Mouse (Mus musculus): ENCODE measurements around the gene Slc16a4. TPM values are rescaled to one million over a fixed set of nuclear protein-coding genes. Genes with fewer than 3 reads are reported as not detected.

Gene Slc16a4
- polyA plus RNA-seq, 1 experiment = 2.8 TPM

DNA sequence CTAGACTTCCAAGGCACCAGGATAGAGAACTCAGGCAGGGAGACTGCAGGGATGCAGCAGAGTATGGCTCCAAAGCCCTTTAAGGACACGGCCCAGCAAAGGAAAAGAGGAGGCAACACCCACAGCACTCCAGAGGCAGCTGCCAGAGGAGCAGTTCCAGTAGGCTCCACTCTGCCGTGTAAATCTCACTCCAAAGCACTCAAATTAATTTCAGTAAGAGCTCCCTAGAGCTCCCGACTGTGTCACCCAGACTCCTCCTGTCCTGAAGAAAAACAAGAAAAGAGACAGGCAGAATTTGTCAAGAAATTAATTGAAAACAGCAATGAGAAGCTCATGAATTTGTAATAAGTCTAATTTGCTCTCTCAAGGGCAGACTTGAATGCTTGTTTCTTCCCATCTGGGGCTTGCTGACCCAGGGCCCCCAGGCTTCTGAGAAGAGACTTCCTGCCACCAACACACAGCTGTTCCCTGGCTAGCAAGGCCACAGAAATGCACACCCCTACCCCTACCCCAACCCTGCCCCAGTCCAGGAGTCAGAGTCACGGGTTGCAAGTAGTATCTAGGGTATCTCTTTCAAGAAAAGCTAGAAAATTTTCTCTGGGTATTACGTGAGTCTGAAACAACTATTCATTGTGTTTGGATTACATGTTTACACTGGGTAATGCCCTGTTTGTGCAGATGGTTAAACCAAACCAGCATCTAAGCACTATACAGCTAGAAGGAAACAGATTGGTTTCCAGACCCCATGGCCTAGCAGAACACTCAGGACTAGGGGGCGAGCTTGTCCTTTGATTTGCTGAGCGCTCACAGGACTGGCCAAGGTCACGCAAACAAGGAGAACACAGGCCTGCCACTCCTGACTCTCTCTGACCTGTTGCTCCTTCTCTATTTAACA is 29.8 kb upstream of the Slc16a4 start:
- no peak for TF ChIP-seq POLR2A (IDR thresholded peaks at IDR 0.05; ENCODE audit: extremely low read depth, insufficient read depth, low read length)
- TF ChIP-seq CTCF (IDR thresholded peaks at IDR 0.05; ENCODE audit: extremely low read depth, insufficient read depth, low read length) = no peak
- Histone ChIP-seq H3K4me1 (ENCODE audit: control insufficient read depth, insufficient read depth, low read length) (peaks cover 3% of the 10 kb centered on the region), H3K27ac (ENCODE audit: insufficient read depth, low read length) (peak overlapping the region; percentile 87), H3K4me3 (ENCODE audit: insufficient read depth, low read length) (no peak overlapping the region)

DNA sequence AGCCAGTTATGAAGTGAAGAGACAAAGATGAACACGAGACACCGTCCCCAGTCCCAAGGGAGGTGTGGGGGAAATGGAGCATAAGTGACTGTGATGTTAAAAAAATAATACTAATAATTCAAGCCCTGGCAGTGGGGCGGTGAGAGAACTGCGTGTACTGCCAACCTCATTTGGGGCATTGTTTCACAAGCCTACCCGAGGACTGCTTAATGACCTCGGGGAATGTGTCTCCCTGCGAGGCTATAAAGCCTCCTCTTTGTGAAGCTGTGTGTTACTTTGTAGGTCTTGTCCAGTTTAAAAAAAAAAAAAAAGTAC is 29.2 kb upstream of the Slc16a4 start:
- TF ChIP-seq POLR2A (IDR thresholded peaks at IDR 0.05; ENCODE audit: extremely low read depth, insufficient read depth, low read length) (no peak), CTCF (IDR thresholded peaks at IDR 0.05; ENCODE audit: extremely low read depth, insufficient read depth, low read length) (no peak)
- Histone ChIP-seq H3K4me3 (ENCODE audit: insufficient read depth, low read length) (no peak overlapping the region), H3K27ac (ENCODE audit: insufficient read depth, low read length) (no peak overlapping the region), H3K4me1 (ENCODE audit: control insufficient read depth, insufficient read depth, low read length) (peaks cover 3% of the 10 kb centered on the region)

DNA sequence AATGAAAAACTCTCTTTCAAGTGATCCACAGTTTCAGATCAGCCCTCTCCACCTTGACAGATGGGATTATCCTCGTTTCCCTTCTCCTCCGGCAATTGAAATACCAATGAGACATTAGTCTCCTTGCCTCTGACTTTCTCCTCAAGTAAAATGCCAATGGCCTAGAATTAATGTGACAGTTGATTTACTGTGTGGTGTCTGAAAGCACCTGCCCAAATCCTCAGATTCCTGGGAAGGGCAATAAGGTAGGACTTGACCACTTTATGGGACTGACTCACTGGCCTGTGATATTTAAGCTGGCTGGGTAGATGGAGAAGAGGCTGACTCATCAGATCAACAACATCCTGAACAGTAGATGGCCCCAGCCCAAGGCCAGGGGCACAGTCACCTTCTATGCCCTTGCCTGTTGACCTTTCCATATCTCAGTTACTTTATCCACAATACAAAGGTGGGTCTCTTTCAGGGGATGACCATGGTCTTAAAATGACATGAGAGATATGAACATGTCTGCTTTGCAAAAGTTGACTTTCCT is 24.1 kb upstream of the Slc16a4 start:
- Histone ChIP-seq H3K27ac (ENCODE audit: insufficient read depth, low read length) (no peak overlapping the region), H3K4me3 (ENCODE audit: insufficient read depth, low read length) (no peak overlapping the region), H3K4me1 (ENCODE audit: control insufficient read depth, insufficient read depth, low read length) (no peaks in the 10 kb centered on the region)
- TF ChIP-seq POLR2A (IDR thresholded peaks at IDR 0.05; ENCODE audit: extremely low read depth, insufficient read depth, low read length) (no peak), CTCF (IDR thresholded peaks at IDR 0.05; ENCODE audit: extremely low read depth, insufficient read depth, low read length) (no peak)

DNA sequence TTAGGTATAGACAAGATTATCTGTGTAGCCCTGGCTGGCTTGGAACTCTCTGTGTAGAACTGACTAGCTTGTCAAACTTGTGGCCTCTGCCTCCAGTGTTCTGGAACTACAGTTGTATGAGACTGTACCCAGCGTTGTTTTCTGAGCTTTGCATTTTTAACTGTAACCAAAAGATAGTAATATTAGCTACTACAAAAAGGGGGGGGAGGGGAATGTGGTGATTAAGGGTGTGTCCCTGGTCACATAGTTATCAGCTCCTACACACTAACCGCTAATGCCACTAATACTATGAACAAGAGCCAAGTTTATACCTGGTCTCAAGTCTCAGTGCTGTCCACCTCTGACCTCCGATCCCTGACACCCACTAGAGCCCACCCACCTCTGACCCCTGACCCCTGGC is 18.6 kb upstream of the Slc16a4 start:
- H3K4me3 ChIP-seq (ENCODE audit: insufficient read depth, low read length) = no peak overlapping the region
- no peaks in the 10 kb centered on the region for H3K4me1 ChIP-seq (ENCODE audit: control insufficient read depth, insufficient read depth, low read length)
- no peak overlapping the region for H3K27ac ChIP-seq (ENCODE audit: insufficient read depth, low read length)
- TF ChIP-seq POLR2A (IDR thresholded peaks at IDR 0.05; ENCODE audit: extremely low read depth, insufficient read depth, low read length) = no peak
- no peak for TF ChIP-seq CTCF (IDR thresholded peaks at IDR 0.05; ENCODE audit: extremely low read depth, insufficient read depth, low read length)

DNA sequence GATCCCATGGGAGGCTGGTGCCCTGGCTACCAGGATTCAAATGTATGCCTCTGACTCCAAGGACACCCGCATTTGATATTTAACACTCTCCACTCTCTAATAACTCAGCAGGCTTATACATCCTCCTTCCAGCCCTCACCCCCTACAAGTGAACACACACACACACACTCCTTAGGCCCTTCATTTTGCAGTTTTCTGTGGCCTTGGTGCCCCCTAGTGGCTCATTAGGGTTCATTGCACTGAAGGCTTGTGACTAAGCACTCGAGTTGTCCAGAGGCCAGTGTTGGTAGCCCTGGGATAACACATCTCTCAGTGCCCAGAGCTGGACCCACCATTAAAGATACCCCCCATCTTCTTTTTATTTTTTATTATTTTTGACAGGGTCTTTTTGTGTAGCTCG is 17.2 kb upstream of the Slc16a4 start:
- Histone ChIP-seq H3K4me3 (ENCODE audit: insufficient read depth, low read length) (no peak overlapping the region), H3K27ac (ENCODE audit: insufficient read depth, low read length) (no peak overlapping the region), H3K4me1 (ENCODE audit: control insufficient read depth, insufficient read depth, low read length) (no peaks in the 10 kb centered on the region)
- peak; percentile 91 for TF ChIP-seq CTCF (IDR thresholded peaks at IDR 0.05; ENCODE audit: extremely low read depth, insufficient read depth, low read length)
- no peak for TF ChIP-seq POLR2A (IDR thresholded peaks at IDR 0.05; ENCODE audit: extremely low read depth, insufficient read depth, low read length)

DNA sequence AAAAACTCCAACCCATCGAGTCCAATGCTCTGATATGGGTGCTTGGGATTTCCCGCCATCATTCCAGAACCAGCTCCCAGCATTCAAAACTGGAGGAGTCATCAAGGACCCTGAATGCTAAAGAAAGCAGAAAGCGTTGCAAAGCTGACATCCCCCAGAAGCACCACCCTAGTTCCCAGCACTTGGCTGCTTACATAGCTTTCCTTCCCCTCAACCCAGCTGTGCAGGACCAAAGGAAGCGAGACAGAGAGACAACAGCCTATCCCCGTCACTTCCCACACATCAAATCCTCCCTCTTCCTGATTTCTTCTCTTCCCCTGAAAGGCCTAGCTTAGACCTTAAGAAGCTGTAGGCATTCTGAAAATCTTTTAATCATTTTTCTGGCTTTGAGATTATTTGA is 15.7 kb upstream of the Slc16a4 start:
- Histone ChIP-seq H3K4me1 (ENCODE audit: control insufficient read depth, insufficient read depth, low read length) (no peaks in the 10 kb centered on the region), H3K4me3 (ENCODE audit: insufficient read depth, low read length) (no peak overlapping the region), H3K27ac (ENCODE audit: insufficient read depth, low read length) (no peak overlapping the region)
- TF ChIP-seq CTCF (IDR thresholded peaks at IDR 0.05; ENCODE audit: extremely low read depth, insufficient read depth, low read length) (no peak), POLR2A (IDR thresholded peaks at IDR 0.05; ENCODE audit: extremely low read depth, insufficient read depth, low read length) (no peak)

DNA sequence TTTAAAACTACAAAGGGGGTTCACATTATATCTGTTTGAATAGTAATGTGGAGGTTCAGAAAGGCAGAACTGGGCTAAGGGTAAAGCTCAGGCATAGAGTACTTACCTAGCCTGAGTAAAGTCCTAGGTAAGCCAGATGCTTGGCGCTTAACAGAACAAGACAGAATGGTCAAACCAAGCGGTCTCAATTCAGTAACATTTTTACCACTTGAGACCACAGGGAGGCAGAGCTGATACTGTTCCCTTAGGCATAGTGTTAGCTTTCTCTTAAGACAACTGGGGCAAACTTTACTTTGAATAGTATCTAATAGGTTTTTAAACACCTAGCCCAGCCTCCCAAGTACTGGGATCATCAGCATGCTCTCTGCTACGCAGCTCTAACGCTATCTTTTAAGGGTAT is 15.0 kb upstream of the Slc16a4 start:
- H3K27ac ChIP-seq (ENCODE audit: insufficient read depth, low read length) = no peak overlapping the region
- no peaks in the 10 kb centered on the region for H3K4me1 ChIP-seq (ENCODE audit: control insufficient read depth, insufficient read depth, low read length)
- H3K4me3 ChIP-seq (ENCODE audit: insufficient read depth, low read length) = no peak overlapping the region
- TF ChIP-seq CTCF (IDR thresholded peaks at IDR 0.05; ENCODE audit: extremely low read depth, insufficient read depth, low read length) = no peak
- no peak for TF ChIP-seq POLR2A (IDR thresholded peaks at IDR 0.05; ENCODE audit: extremely low read depth, insufficient read depth, low read length)

DNA sequence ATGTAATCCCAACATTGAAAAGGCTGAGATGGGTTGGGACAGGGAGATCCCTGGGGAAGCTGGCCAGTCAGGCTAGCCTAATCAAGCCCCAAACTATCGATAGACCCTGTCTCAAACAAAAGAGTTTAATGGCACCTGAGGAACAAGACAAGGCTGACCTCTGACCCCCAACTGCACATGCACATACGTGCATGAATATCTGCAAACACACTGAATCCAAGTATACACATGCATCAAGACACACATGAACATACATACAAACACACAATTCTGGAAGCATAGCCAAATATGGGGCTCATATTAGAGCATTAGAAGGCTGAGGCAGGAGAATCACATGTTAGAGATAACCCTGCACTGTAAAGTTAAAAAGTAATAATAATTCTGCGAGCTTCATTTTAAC is 14.4 kb upstream of the Slc16a4 start:
- no peak overlapping the region for H3K4me3 ChIP-seq (ENCODE audit: insufficient read depth, low read length)
- no peak overlapping the region for H3K27ac ChIP-seq (ENCODE audit: insufficient read depth, low read length)
- H3K4me1 ChIP-seq (ENCODE audit: control insufficient read depth, insufficient read depth, low read length) = no peaks in the 10 kb centered on the region
- TF ChIP-seq CTCF (IDR thresholded peaks at IDR 0.05; ENCODE audit: extremely low read depth, insufficient read depth, low read length) (no peak), POLR2A (IDR thresholded peaks at IDR 0.05; ENCODE audit: extremely low read depth, insufficient read depth, low read length) (no peak)

DNA sequence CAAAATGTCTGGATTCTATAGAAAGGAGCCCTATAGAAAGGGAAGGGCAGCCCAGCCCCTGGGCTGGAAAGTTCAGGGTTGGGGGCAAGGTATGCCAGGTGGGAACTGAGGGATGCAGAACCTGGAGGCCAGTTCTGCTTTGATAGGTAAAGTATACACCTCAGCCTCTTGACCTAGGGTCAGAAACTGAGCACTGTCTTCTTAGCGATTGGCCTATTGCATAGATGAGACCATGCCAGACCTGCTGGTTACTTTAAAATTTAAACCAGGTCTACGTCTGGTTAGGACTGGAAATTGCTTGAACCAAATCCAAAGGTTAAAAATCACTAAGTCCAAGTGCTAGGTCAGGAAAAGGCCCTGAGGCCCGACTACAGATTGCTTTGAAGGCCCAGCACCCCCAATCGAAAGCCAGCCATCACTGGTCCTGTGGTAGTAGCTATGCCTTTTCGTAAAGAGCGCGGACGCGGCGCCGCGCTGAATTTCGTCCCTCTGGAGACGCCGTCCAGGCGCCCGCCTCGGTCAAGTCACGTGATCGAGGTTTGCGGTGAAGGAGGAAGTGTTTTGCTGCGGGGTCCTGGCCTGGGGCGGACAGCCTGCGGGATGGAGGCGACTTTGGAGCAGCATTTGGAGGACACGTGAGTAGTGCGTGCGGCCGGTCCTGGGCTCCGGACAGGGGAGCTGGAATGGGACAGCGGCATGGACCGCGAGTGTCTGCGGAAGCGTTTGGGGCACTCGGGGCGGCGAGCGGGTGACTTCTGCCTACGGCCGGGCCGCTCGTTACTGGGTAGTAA is 12.4 kb upstream of the Slc16a4 start, which contains the start of gene Lamtor5:
Gene Lamtor5 (plus strand): TSS at position 380 of the 791 bp plus-strand sequence.
- TF ChIP-seq POLR2A (IDR thresholded peaks at IDR 0.05; ENCODE audit: extremely low read depth, insufficient read depth, low read length) (peak; percentile 61), CTCF (IDR thresholded peaks at IDR 0.05; ENCODE audit: extremely low read depth, insufficient read depth, low read length) (no peak)
- Histone ChIP-seq H3K4me1 (ENCODE audit: control insufficient read depth, insufficient read depth, low read length) (no peaks in the 10 kb centered on the region), H3K4me3 (ENCODE audit: insufficient read depth, low read length) (peak within 1 kb of the TSS; percentile 83), H3K27ac (ENCODE audit: insufficient read depth, low read length) (no peak within 1 kb of the TSS)

All from cortical plate, adult 2 months (tissue).